Mouse (Mus musculus): Measurements from ENCODE around the gene Vcp. TPM values are rescaled to one million over a fixed set of nuclear protein-coding genes. Genes with fewer than 3 reads are reported as not detected.

Gene Vcp
- polyA plus RNA-seq, 1 experiment from 2014 or later, result 469 TPM

DNA sequence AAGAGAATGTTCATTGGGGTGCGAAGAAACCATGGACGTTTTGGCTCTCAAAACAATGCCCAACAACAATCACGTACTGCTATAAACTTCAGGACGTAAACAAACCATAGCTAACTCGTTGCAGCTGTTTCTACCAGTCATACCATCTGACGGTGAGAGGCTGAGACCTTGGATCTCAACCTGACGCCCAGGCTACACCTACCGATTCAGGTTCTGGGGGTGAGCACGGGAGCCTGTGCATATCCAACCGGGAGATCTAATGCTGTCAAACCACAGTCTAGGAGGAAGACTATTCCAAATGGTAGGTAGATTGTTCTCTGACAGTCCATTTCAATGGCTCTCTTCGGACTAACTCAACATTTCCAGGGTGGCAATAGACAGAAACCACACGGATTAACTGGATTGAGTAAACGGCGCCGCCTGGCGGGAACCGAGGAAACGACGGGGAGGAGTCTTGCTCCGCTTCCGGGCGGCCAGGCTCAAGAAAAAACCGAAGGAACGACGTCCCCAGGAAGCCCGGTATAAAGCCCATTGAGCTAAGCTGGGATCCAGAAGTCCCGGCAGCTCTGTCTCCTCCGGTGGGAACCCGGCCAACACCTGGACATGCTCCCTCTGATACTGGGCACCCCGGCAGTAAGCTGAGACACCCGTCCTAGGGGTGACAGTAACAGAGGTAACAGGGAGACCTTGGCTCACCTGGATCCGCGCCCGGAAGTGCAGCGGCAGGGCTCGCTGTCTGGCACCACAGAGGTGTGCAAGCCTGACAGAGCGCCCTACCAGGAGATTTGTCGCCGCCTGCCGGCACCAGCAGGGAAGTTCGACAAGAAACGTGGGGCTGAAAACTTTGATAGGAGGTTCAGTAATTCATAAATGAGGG lies 25.0 kb upstream of the Vcp start, which contains the start of gene Pigo:
Gene Pigo (minus strand): TSS at position 736 of the 877 bp plus-strand sequence.
- Histone ChIP-seq H3K36me3 (ENCODE audit: control insufficient read depth, insufficient read depth, low read length) (peaks cover 75% of the 10 kb centered on the region), H3K9ac (ENCODE audit: low read length) (peak within 1 kb of the TSS; percentile 73), H3K4me1 (ENCODE audit: control insufficient read depth in 2 of 2, insufficient read depth in 2 of 2, low read length in 2 of 2) (peaks cover 9 to 13% of the 10 kb centered on the region in 2 experiments), H3K4me3 (ENCODE audit: control insufficient read depth in 1 of 2, insufficient read depth in 1 of 2, low read depth in 1 of 2, low read length in 2 of 2) (peak within 1 kb of the TSS; percentile 48 to 87), H3K9me3 (ENCODE audit: control insufficient read depth, low read length) (no peaks in the 10 kb centered on the region), H3K27ac (replicated peaks in 1 of 2; ENCODE audit: control insufficient read depth in 1 of 2, insufficient read depth in 1 of 2, low read depth in 2 of 2, low read length in 2 of 2) (peak within 1 kb of the TSS; percentile 76 to 85), H3K4me2 (ENCODE audit: low read length) (peak within 1 kb of the TSS; percentile 89), H3K27me3 (ENCODE audit: control insufficient read depth, insufficient read depth, low read length) (no peaks in the 10 kb centered on the region)
- 7% methylated on average over 42 of the region's 42 CpGs for WGBS
- ATAC-seq (ENCODE audit: insufficient number of reproducible peaks, insufficient read depth, low FRiP score, low read depth), result peak; percentile 76

DNA sequence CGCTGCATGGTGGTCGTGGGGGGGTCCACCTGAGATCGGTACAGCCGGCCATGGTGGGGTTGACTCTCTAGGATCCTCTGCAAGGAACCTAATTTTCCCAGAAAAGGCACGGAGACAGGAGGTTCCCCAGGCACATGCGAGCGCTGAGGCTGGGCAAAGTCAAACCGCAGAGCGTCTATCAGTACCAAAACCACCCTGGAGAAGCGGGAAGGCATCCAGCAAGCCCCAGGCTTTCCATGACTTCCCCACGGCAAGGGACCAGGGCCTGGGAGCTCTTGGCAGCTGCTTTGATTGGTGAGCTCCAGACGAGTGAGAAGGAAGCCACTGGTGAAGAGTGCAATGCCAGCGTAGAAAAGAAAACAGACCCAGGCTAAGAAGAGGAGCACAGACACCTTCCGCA lies 24.4 kb upstream of the Vcp start:
- WGBS, result 78% methylated on average over 14 of the region's 14 CpGs
- Histone ChIP-seq H3K9ac (ENCODE audit: low read length) (peak overlapping the region; percentile 73), H3K9me3 (ENCODE audit: control insufficient read depth, low read length) (no peaks in the 10 kb centered on the region), H3K27ac (replicated peaks in 1 of 2; ENCODE audit: control insufficient read depth in 1 of 2, insufficient read depth in 1 of 2, low read depth in 2 of 2, low read length in 2 of 2) (peak overlapping the region in 1 of 2 experiments; percentile 76; a peak in 1 of 4 replicates), H3K4me1 (ENCODE audit: control insufficient read depth in 2 of 2, insufficient read depth in 2 of 2, low read length in 2 of 2) (peaks cover 7 to 9% of the 10 kb centered on the region in 2 experiments), H3K4me2 (ENCODE audit: low read length) (peak overlapping the region; percentile 89), H3K27me3 (ENCODE audit: control insufficient read depth, insufficient read depth, low read length) (no peaks in the 10 kb centered on the region), H3K36me3 (ENCODE audit: control insufficient read depth, insufficient read depth, low read length) (peaks cover 81% of the 10 kb centered on the region), H3K4me3 (ENCODE audit: control insufficient read depth in 1 of 2, insufficient read depth in 1 of 2, low read depth in 1 of 2, low read length in 2 of 2) (peak overlapping the region; percentile 48 to 87)
- ATAC-seq (ENCODE audit: insufficient number of reproducible peaks, insufficient read depth, low FRiP score, low read depth), result no peak

DNA sequence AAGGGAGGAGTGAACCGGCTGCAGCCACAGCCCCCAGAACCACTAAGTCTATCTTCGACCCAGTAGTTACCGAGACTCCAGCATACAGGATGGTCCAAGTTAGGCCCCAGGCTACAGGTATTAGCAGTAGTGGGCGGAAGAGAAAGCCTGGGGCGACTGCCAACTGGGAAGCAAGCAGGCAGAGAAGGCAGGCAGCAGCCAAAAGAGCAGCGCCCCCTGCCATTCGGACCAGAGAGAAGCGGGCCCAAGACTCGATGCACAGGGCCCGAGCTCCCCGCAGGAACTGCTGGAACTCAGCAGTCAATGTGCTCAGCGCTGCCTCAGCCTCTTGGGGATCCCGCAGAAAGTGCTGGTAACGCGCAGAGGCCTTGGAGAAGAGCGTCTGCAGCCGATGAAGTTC lies 21.0 kb upstream of the Vcp start:
- no peak overlapping the region for H3K9ac ChIP-seq (ENCODE audit: low read length)
- H3K27ac ChIP-seq (replicated peaks in 1 of 2; ENCODE audit: control insufficient read depth in 1 of 2, insufficient read depth in 1 of 2, low read depth in 2 of 2, low read length in 2 of 2), result no peak overlapping the region
- no peaks in the 10 kb centered on the region for H3K27me3 ChIP-seq (ENCODE audit: control insufficient read depth, insufficient read depth, low read length)
- H3K9me3 ChIP-seq (ENCODE audit: control insufficient read depth, low read length), result no peaks in the 10 kb centered on the region
- WGBS, result 75% methylated on average over 17 of the region's 17 CpGs
- no peak for ATAC-seq (ENCODE audit: insufficient number of reproducible peaks, insufficient read depth, low FRiP score, low read depth)
- H3K4me1 ChIP-seq (ENCODE audit: control insufficient read depth in 2 of 2, insufficient read depth in 2 of 2, low read length in 2 of 2), result peaks cover 7 to 9% of the 10 kb centered on the region in 2 experiments
- H3K4me3 ChIP-seq (ENCODE audit: control insufficient read depth in 1 of 2, insufficient read depth in 1 of 2, low read depth in 1 of 2, low read length in 2 of 2), result no peak overlapping the region
- peaks cover 76% of the 10 kb centered on the region for H3K36me3 ChIP-seq (ENCODE audit: control insufficient read depth, insufficient read depth, low read length)
- H3K4me2 ChIP-seq (ENCODE audit: low read length), result no peak overlapping the region

DNA sequence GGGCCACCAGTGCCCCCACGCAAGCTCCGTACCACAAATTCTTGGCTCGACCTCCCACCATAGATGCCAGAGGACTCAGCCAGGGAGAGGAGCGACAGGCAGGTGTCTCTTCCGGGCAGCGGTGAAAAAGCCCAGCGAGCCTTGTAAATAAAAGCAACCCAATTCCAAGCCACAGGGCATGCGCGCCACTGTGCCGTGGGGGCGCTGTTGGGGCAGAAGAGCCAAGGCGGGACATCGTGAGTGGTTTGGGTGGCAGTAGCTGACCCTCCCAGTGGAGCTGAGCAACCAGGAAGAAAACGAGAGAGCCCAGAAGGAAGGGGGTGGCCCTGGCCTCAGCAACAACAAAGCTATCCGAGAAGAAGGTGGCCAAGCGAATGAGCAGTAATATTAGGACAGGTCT lies 20.6 kb upstream of the Vcp start:
- peaks cover 76% of the 10 kb centered on the region for H3K36me3 ChIP-seq (ENCODE audit: control insufficient read depth, insufficient read depth, low read length)
- no peak overlapping the region for H3K27ac ChIP-seq (replicated peaks in 1 of 2; ENCODE audit: control insufficient read depth in 1 of 2, insufficient read depth in 1 of 2, low read depth in 2 of 2, low read length in 2 of 2)
- no peak overlapping the region for H3K9ac ChIP-seq (ENCODE audit: low read length)
- no peak overlapping the region for H3K4me3 ChIP-seq (ENCODE audit: control insufficient read depth in 1 of 2, insufficient read depth in 1 of 2, low read depth in 1 of 2, low read length in 2 of 2)
- H3K4me2 ChIP-seq (ENCODE audit: low read length), result no peak overlapping the region
- H3K4me1 ChIP-seq (ENCODE audit: control insufficient read depth in 2 of 2, insufficient read depth in 2 of 2, low read length in 2 of 2), result peaks cover 7 to 9% of the 10 kb centered on the region in 2 experiments
- WGBS, result 91% methylated on average over 16 of the region's 16 CpGs
- H3K27me3 ChIP-seq (ENCODE audit: control insufficient read depth, insufficient read depth, low read length), result no peaks in the 10 kb centered on the region
- ATAC-seq (ENCODE audit: insufficient number of reproducible peaks, insufficient read depth, low FRiP score, low read depth), result no peak
- no peaks in the 10 kb centered on the region for H3K9me3 ChIP-seq (ENCODE audit: control insufficient read depth, low read length)

DNA sequence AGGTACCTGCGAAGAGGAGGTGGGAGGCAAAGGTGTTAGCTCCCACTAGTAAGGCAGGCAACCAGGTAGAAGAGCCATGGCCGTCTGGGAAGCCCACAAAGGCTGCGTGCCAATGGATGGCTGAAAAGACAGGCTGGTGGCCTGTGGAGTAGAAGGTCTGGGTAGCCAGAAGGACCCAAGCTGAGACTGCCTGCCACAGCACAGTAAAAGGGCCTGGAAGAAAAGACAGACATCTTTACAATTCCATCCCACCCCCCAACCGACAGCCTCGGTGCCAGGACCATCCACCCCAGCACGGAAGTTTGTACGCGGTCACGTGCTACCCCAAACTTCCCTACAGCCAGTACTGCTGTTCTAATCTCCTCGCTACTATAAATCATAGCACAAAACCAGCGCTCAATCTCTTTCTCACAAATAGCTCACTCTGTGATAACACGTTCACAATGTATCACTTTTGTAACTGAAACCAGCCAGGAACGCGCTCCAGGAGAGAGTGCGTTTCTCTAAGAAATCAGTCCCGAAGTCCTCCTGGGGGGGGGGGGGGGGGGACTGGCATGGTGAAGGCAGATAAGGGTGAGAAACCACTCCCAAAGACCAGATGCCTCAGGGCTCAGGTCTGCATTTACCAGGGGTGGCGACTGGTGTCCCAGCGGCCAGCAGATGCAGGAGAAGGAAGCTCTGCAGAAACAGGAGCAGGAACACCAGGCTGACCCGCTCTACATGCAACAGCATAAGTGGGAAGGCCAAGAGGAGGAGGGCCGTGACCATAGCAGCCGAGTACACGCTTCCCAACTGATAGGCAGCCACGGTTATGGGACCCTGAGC lies 19.5 kb upstream of the Vcp start:
- Histone ChIP-seq H3K27me3 (ENCODE audit: control insufficient read depth, insufficient read depth, low read length) (no peaks in the 10 kb centered on the region), H3K9me3 (ENCODE audit: control insufficient read depth, low read length) (no peaks in the 10 kb centered on the region), H3K27ac (replicated peaks in 1 of 2; ENCODE audit: control insufficient read depth in 1 of 2, insufficient read depth in 1 of 2, low read depth in 2 of 2, low read length in 2 of 2) (no peak overlapping the region), H3K4me2 (ENCODE audit: low read length) (no peak overlapping the region), H3K4me1 (ENCODE audit: control insufficient read depth in 2 of 2, insufficient read depth in 2 of 2, low read length in 2 of 2) (peaks cover 4 to 6% of the 10 kb centered on the region in 2 experiments), H3K9ac (ENCODE audit: low read length) (no peak overlapping the region), H3K36me3 (ENCODE audit: control insufficient read depth, insufficient read depth, low read length) (peaks cover 76% of the 10 kb centered on the region), H3K4me3 (ENCODE audit: control insufficient read depth in 1 of 2, insufficient read depth in 1 of 2, low read depth in 1 of 2, low read length in 2 of 2) (no peak overlapping the region)
- no peak for ATAC-seq (ENCODE audit: insufficient number of reproducible peaks, insufficient read depth, low FRiP score, low read depth)
- 89% methylated on average over 23 of the region's 23 CpGs for WGBS

DNA sequence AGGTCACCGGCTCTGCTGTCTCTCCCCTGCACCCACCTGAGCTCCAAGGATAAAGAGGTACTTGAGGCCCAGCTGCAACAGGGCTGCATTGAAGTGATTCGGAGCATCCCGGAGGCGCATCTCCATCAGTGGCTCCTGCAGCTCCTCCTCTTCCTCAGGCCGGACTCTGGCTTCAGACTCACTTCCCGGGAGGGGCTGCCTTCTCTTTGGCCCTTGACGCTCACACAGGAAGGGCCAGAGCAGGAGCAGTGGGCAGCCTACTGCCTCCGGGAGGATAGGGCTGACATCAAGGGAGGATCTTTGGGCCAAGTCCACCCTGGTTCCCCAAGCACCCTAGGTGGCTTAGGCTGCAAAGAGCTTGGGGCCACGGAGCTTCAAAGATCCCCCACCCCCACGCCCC lies 18.9 kb upstream of the Vcp start:
- Histone ChIP-seq H3K4me3 (ENCODE audit: control insufficient read depth in 1 of 2, insufficient read depth in 1 of 2, low read depth in 1 of 2, low read length in 2 of 2) (no peak overlapping the region), H3K27me3 (ENCODE audit: control insufficient read depth, insufficient read depth, low read length) (no peaks in the 10 kb centered on the region), H3K9me3 (ENCODE audit: control insufficient read depth, low read length) (no peaks in the 10 kb centered on the region), H3K27ac (replicated peaks in 1 of 2; ENCODE audit: control insufficient read depth in 1 of 2, insufficient read depth in 1 of 2, low read depth in 2 of 2, low read length in 2 of 2) (no peak overlapping the region), H3K4me2 (ENCODE audit: low read length) (no peak overlapping the region), H3K36me3 (ENCODE audit: control insufficient read depth, insufficient read depth, low read length) (peaks cover 73% of the 10 kb centered on the region), H3K9ac (ENCODE audit: low read length) (no peak overlapping the region), H3K4me1 (ENCODE audit: control insufficient read depth in 2 of 2, insufficient read depth in 2 of 2, low read length in 2 of 2) (no peaks in the 10 kb centered on the region; a peak in 1 of 4 replicates)
- 88% methylated on average over 10 of the region's 10 CpGs for WGBS
- no peak for ATAC-seq (ENCODE audit: insufficient number of reproducible peaks, insufficient read depth, low FRiP score, low read depth)

DNA sequence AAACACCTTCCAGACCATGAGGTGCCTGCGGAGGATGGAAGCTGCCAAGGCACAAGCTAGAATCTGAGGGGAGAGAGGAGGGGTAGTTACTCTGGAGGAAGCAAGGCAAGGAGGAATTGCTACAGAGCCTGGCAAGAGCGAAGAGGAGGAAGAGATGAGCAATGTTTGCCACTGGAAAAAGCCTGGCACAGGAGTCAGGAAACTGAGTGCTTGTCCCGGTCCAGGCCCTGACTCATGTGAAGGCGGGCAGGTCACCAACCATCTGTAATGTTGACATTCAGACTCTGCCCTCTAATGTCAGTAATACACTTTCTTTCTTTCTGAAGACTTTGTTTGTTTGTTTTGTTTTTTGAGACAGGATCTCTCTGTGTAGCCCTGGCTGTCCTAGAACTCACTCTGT lies 17.8 kb upstream of the Vcp start:
- Histone ChIP-seq H3K27me3 (ENCODE audit: control insufficient read depth, insufficient read depth, low read length) (no peaks in the 10 kb centered on the region), H3K4me1 (ENCODE audit: control insufficient read depth in 2 of 2, insufficient read depth in 2 of 2, low read length in 2 of 2) (peaks cover 2 to 5% of the 10 kb centered on the region in 2 experiments; a peak in 3 of 4 replicates), H3K4me3 (ENCODE audit: control insufficient read depth in 1 of 2, insufficient read depth in 1 of 2, low read depth in 1 of 2, low read length in 2 of 2) (no peak overlapping the region), H3K36me3 (ENCODE audit: control insufficient read depth, insufficient read depth, low read length) (peaks cover 62% of the 10 kb centered on the region), H3K27ac (replicated peaks in 1 of 2; ENCODE audit: control insufficient read depth in 1 of 2, insufficient read depth in 1 of 2, low read depth in 2 of 2, low read length in 2 of 2) (no peak overlapping the region), H3K4me2 (ENCODE audit: low read length) (no peak overlapping the region), H3K9me3 (ENCODE audit: control insufficient read depth, low read length) (no peaks in the 10 kb centered on the region), H3K9ac (ENCODE audit: low read length) (no peak overlapping the region)
- 93% methylated on average over 4 of the region's 4 CpGs for WGBS
- no peak for ATAC-seq (ENCODE audit: insufficient number of reproducible peaks, insufficient read depth, low FRiP score, low read depth)
